Comparison of ENCODE assay signal across 13 mouse cellular contexts in genomic region chr1:86263564-86264339, GRCm38 (mm10). TPM values are rescaled to one million over a fixed set of nuclear protein-coding genes. Genes with fewer than 3 reads are reported as not detected.
DNase-seq lines count a peak whose midpoint lies in the region; ATAC-seq and TF ChIP-seq lines count a peak whose summit lies in the region.
"Had no signal": no experiment of that assay in that cellular context is flagged by ENCODE, and none has a peak within 500 bp of the region (broad histone marks: within the 10 kb centered on the region; RNA-seq: fewer than 3 reads in every experiment).

No protein-coding gene starts in this region.

- peak; percentile 24 to 26 for DNase-seq in spleen, adult 18-20 months
- DNase-seq in spleen, postnatal 14 days (ENCODE audit: low spot score in 2 of 2): no peak
- DNase-seq in liver, embryonic 14.5 days (ENCODE audit: low read depth in 3 of 3, low spot score in 3 of 3): no peak
- peak; percentile 13 to 41 for DNase-seq in monocyte, adult 2 months (ENCODE audit: low read depth in 1 of 2, low spot score in 2 of 2)
- DNase-seq in stomach, postnatal 0 days (ENCODE audit: low spot score): no peak
- DNase-seq in urinary bladder, postnatal 4 days (ENCODE audit: low spot score in 2 of 2): no peak
- DNase-seq: gastrocnemius, adult 2 months; kidney, adult 8-10 months; layer of hippocampus, postnatal 36 days had no signal

- WGBS in liver, embryonic 14.5 days (ENCODE audit: insufficient replicate concordance): 18% methylated on average over 7 of the region's 7 CpGs
- WGBS in stomach, postnatal 0 days: 69% methylated on average over 7 of the region's 7 CpGs

- H3K27ac ChIP-seq in liver, embryonic 14.5 days: no peak overlapping the region
- 0 out of 2 replicates have a peak overlapping the region, but pooled peaks have one; percentile 30 for H3K27ac ChIP-seq in stomach, postnatal 0 days (replicated peaks)
- H3K27ac ChIP-seq: embryonic facial prominence, embryonic 13.5 days; gastrocnemius, adult 2 months had no signal

- no peaks in the 10 kb centered on the region for H3K9me3 ChIP-seq in liver, embryonic 14.5 days (ENCODE audit: control insufficient read depth, low read length)
- H3K9me3 ChIP-seq in stomach, postnatal 0 days (ENCODE audit: control insufficient read depth, low read length): no peaks in the 10 kb centered on the region
- H3K9me3 ChIP-seq: embryonic facial prominence, embryonic 13.5 days had no signal

- TF ChIP-seq CTCF in liver, embryonic 14.5 days (IDR thresholded peaks at IDR 0.05; ENCODE audit: low read depth): no peak
- no peak for TF ChIP-seq CTCF in stomach, postnatal 0 days (IDR thresholded peaks at IDR 0.05; ENCODE audit: low read depth)

- TF ChIP-seq EP300 in liver, embryonic 14.5 days (IDR thresholded peaks at IDR 0.05; ENCODE audit: low read depth): no peak
- TF ChIP-seq EP300 in stomach, postnatal 0 days (optimal IDR thresholded peaks at IDR 0.05): no peak

- no peaks in the 10 kb centered on the region for H3K27me3 ChIP-seq in liver, embryonic 14.5 days (ENCODE audit: control insufficient read depth, insufficient read depth, low read length)
- H3K27me3 ChIP-seq in stomach, postnatal 0 days (ENCODE audit: control insufficient read depth, insufficient read depth, low read length): no peaks in the 10 kb centered on the region
- H3K27me3 ChIP-seq: embryonic facial prominence, embryonic 13.5 days had no signal

- no peak overlapping the region for H3K9ac ChIP-seq in liver, embryonic 14.5 days (replicated peaks)
- no peak overlapping the region for H3K9ac ChIP-seq in stomach, postnatal 0 days (ENCODE audit: low read length)
- H3K9ac ChIP-seq: embryonic facial prominence, embryonic 13.5 days had no signal

- H3K36me3 ChIP-seq in liver, embryonic 14.5 days (replicated peaks; ENCODE audit: control insufficient read depth, insufficient read depth, low read depth): no peaks in the 10 kb centered on the region
- H3K36me3 ChIP-seq in stomach, postnatal 0 days (ENCODE audit: control insufficient read depth, insufficient read depth, low read length): no peaks in the 10 kb centered on the region
- H3K36me3 ChIP-seq: embryonic facial prominence, embryonic 13.5 days had no signal

- H3K4me3 ChIP-seq in liver, embryonic 14.5 days (ENCODE audit: insufficient read depth in 1 of 2, low read depth in 2 of 2, low read length in 2 of 2): no peak overlapping the region
- H3K4me3 ChIP-seq in stomach, postnatal 0 days (ENCODE audit: low read depth, low read length): no peak overlapping the region
- H3K4me3 ChIP-seq: embryonic facial prominence, embryonic 13.5 days; gastrocnemius, adult 2 months had no signal

- peak overlapping the region; percentile 24; the same call in 1 of the 2 replicates for H3K4me2 ChIP-seq in liver, embryonic 14.5 days (ENCODE audit: low read depth)
- no peak overlapping the region for H3K4me2 ChIP-seq in stomach, postnatal 0 days (replicated peaks; ENCODE audit: low read depth)
- H3K4me2 ChIP-seq: embryonic facial prominence, embryonic 13.5 days; midbrain, embryonic 11.5 days had no signal

- peak; percentile 57 for ATAC-seq in liver, embryonic 14.5 days (ENCODE audit: insufficient read depth)
- no peak for ATAC-seq in stomach, postnatal 0 days (ENCODE audit: low FRiP score, low TSS enrichment)
- ATAC-seq in erythroblast, adult 5-6 weeks (replicated peaks; ENCODE audit: low FRiP score, poor library complexity, severe bottlenecking): no peak
- ATAC-seq in inflammation-experienced regulatory T-cells, adult 6 months: no peak

- H3K4me1 ChIP-seq in liver, embryonic 14.5 days (replicated peaks; ENCODE audit: control insufficient read depth in 2 of 2, insufficient read depth in 2 of 2, low read length in 1 of 2): peaks cover 12 to 32% of the 10 kb centered on the region in 2 experiments
- no peaks in the 10 kb centered on the region for H3K4me1 ChIP-seq in stomach, postnatal 0 days (replicated peaks; ENCODE audit: control insufficient read depth, insufficient read depth)
- H3K4me1 ChIP-seq: embryonic facial prominence, embryonic 13.5 days had no signal

RNA-seq across cellular contexts. Expression of gene B3gnt7, which starts 38.9 kb away (rescaled TPM):
- polyA plus RNA-seq in liver, embryonic 14.5 days (2012; rRNA removed): 1.1 and 1.5 TPM in 2 replicates
- 1.0 and 1.6 TPM in 2 replicates for polyA plus RNA-seq in liver, embryonic 14.5 days (2014; fragmentation: Nextera tagmentation; extraction: Ambion mirVana)
- 9.3 and 10.9 TPM in 2 replicates for polyA plus RNA-seq in stomach, postnatal 0 days (2015; fragmentation: Nextera tagmentation; extraction: Ambion mirVana)
- 1.3 TPM in 1 of 2 replicates, not detected in the other for total RNA-seq in erythroblast, adult 5-6 weeks (2015; ENCODE audit: low replicate concordance)
- not detected in 2 replicates for total RNA-seq in erythroblast, adult 5-6 weeks (2017; ENCODE audit: low replicate concordance)
- not detected for polyA plus RNA-seq in inflammation-experienced regulatory T-cells, adult 6 months (2017; shearing (Covaris generic))
- total RNA-seq: gastrocnemius, adult 2 months had no signal

Comparison
In these comparisons a context has a peak if more than half of its experiments do, and no peak if none do; other contexts are left out.
1. DNase-seq: peak in spleen, adult 18-20 months (2 of 2) and monocyte, adult 2 months (2 of 2); none in spleen, postnatal 14 days (0 of 2), liver, embryonic 14.5 days (0 of 3), stomach, postnatal 0 days (single experiment) and urinary bladder, postnatal 4 days (0 of 2).